Mouse (Mus musculus) midbrain, embryonic 13.5 days (tissue): Measurements from ENCODE around the gene Asf1b. TPM values are rescaled to one million over a fixed set of nuclear protein-coding genes. Genes with fewer than 3 reads are reported as not detected.
"Not testable (repeated sequence)": the region's sequence is repeated elsewhere in the genome, so short reads cannot be mapped to it uniquely, and the experiment has no call there.

ENCODE experiments used
- ATAC-seq: fragments of 200-750 bp; cut with Nextera tagmentation; 2 replicates; pipeline ENCODE4 v1.8.0; 2017; ENCODE audit warnings: mild to moderate bottlenecking, moderate TSS enrichment, moderate library complexity
- H3K27ac ChIP-seq: fragments of 300-500 bp; sonication (generic); 2 replicates; pipeline ENCODE4 v1.5.1; 2015; ENCODE audit warnings: inconsistent platforms, mild to moderate bottlenecking, moderate library complexity
- H3K27me3 ChIP-seq: fragments of 300-500 bp; sonication (generic); 2 replicates; pipeline ENCODE4 v1.6.1; 2015; ENCODE audit warnings: mild to moderate bottlenecking, inconsistent platforms
- H3K36me3 ChIP-seq: fragments of 300-500 bp; sonication (generic); 2 replicates; pipeline ENCODE4 v1.6.1; 2015; ENCODE audit warnings: mild to moderate bottlenecking, inconsistent platforms
- H3K4me1 ChIP-seq: fragments of 300-500 bp; sonication (generic); replicated peaks from 2 replicates; pipeline ENCODE4 v1.6.1; 2015; ENCODE audit warnings: inconsistent platforms
- H3K4me2 ChIP-seq: fragments of 300-500 bp; sonication (generic); replicated peaks from 2 replicates; pipeline ENCODE4 v1.6.1; 2015; ENCODE audit warnings: moderate library complexity, mild to moderate bottlenecking, inconsistent platforms
- H3K4me3 ChIP-seq: fragments of 300-500 bp; sonication (generic); replicated peaks from 2 replicates; pipeline ENCODE4 v1.5.1; 2015; ENCODE audit warnings: mild to moderate bottlenecking, inconsistent platforms
- H3K9ac ChIP-seq: fragments of 300-500 bp; sonication (generic); replicated peaks from 2 replicates; pipeline ENCODE4 v1.6.1; 2015; ENCODE audit warnings: mild to moderate bottlenecking, inconsistent platforms
- H3K9me3 ChIP-seq: fragments of 300-500 bp; sonication (generic); 2 replicates; pipeline ENCODE4 v1.6.1; 2016; ENCODE audit warnings: mild to moderate bottlenecking, inconsistent platforms
- WGBS: fragments of 180-500 bp; shearing (Covaris S2); methylation state at CpG from one replicate; pipeline ENCODE4 v1.1.7; 2015; 5-methylcytosine and 5-hydroxymethylcytosine counted together
- polyA plus RNA-seq: library from polyadenylated mRNA; unstranded; fragments of >200 nt; fragmentation: Nextera tagmentation; extraction: Ambion mirVana; gene quantifications from 2 replicates; pipeline ENCODE4 v1.2.1, GENCODE M21; 2015

Asf1b gene
- polyA plus RNA-seq, 1 experiment from 2014 or later = 25.0 TPM

GRCm38 (mm10) chr8:83998231-83999056, 43.1 kb downstream of the Asf1b start:
- no peaks in the 10 kb centered on the region for H3K9me3 ChIP-seq
- peaks cover 43% of the 10 kb centered on the region for H3K27me3 ChIP-seq
- H3K4me1 ChIP-seq = peaks cover 35% of the 10 kb centered on the region
- ATAC-seq = peak; percentile 24
- peak overlapping the region; percentile 88 for H3K27ac ChIP-seq
- H3K9ac ChIP-seq = peak overlapping the region; percentile 79
- peak overlapping the region; percentile 79 for H3K4me3 ChIP-seq
- WGBS = 1% methylated on average over 64 of the region's 92 CpGs
- peak overlapping the region; percentile 84 for H3K4me2 ChIP-seq
- peaks cover 32% of the 10 kb centered on the region for H3K36me3 ChIP-seq

GRCm38 (mm10) chr8:83999057-83999705, 43.9 kb downstream of the Asf1b start:
- 70% methylated on average over 16 of the region's 16 CpGs for WGBS
- peak overlapping the region; percentile 79 for H3K9ac ChIP-seq
- H3K4me1 ChIP-seq = peaks cover 40% of the 10 kb centered on the region
- 0 out of 2 replicates have a peak, but pooled peaks have one; percentile 2 for ATAC-seq
- H3K9me3 ChIP-seq = no peaks in the 10 kb centered on the region
- H3K36me3 ChIP-seq = peaks cover 26% of the 10 kb centered on the region
- peaks cover 43% of the 10 kb centered on the region for H3K27me3 ChIP-seq
- no peak overlapping the region for H3K27ac ChIP-seq
- H3K4me3 ChIP-seq = peak overlapping the region; percentile 79
- H3K4me2 ChIP-seq = peak overlapping the region; percentile 84

- Histone ChIP-seq H3K27ac (no peak overlapping the region), H3K9ac (no peak overlapping the region), H3K4me2 (peak overlapping the region; percentile 84), H3K4me3 (no peak overlapping the region), H3K27me3 (peaks cover 43% of the 10 kb centered on the region), H3K9me3 (no peaks in the 10 kb centered on the region), H3K4me1 (peaks cover 43% of the 10 kb centered on the region), H3K36me3 (peaks cover 20% of the 10 kb centered on the region)
- ATAC-seq = no peak
- 96% methylated on average over 2 of the region's 2 CpGs for WGBS
These were observed 44.5 kb downstream of the Asf1b start for GRCm38 (mm10) chr8:83999825-84000224.

GRCm38 (mm10) chr8:84001281-84002000, 46.1 kb downstream of the Asf1b start, which contains the start of gene 1700067K01Rik:
1700067K01Rik (plus strand) TSS chr8:84001502.
- Histone ChIP-seq H3K9me3 (no peaks in the 10 kb centered on the region), H3K36me3 (peaks cover 19% of the 10 kb centered on the region), H3K27me3 (peaks cover 43% of the 10 kb centered on the region), H3K4me3 (peak within 1 kb of the TSS; percentile 12; the same call in 1 of the 2 replicates), H3K4me1 (peaks cover 41% of the 10 kb centered on the region), H3K4me2 (peak within 1 kb of the TSS; percentile 37), H3K9ac (peak within 1 kb of the TSS; percentile 52; the same call in 1 of the 2 replicates), H3K27ac (no peak within 1 kb of the TSS)
- WGBS = 19% methylated on average over 58 of the region's 61 CpGs
- ATAC-seq = no peak

GRCm38 (mm10) chr8:84002957-84003611, 47.8 kb downstream of the Asf1b start:
- Histone ChIP-seq H3K9ac (no peak overlapping the region), H3K27ac (no peak overlapping the region), H3K36me3 (peaks cover 19% of the 10 kb centered on the region), H3K27me3 (peaks cover 43% of the 10 kb centered on the region), H3K4me3 (no peak overlapping the region), H3K9me3 (no peaks in the 10 kb centered on the region), H3K4me1 (peaks cover 38% of the 10 kb centered on the region), H3K4me2 (0 out of 2 replicates have a peak overlapping the region, but pooled peaks have one; percentile 88)
- ATAC-seq = no peak
- 56% methylated on average over 12 of the region's 12 CpGs for WGBS

GRCm38 (mm10) chr8:84003612-84004246, 48.4 kb downstream of the Asf1b start:
- Histone ChIP-seq H3K4me2 (peak overlapping the region; percentile 88), H3K27ac (no peak overlapping the region), H3K4me1 (peaks cover 36% of the 10 kb centered on the region), H3K9me3 (no peaks in the 10 kb centered on the region), H3K4me3 (peak overlapping the region; percentile 61), H3K36me3 (peaks cover 19% of the 10 kb centered on the region), H3K9ac (peak overlapping the region; percentile 75; the same call in 1 of the 2 replicates), H3K27me3 (peaks cover 43% of the 10 kb centered on the region)
- WGBS = 81% methylated on average over 6 of the region's 6 CpGs
- no peak for ATAC-seq

- Histone ChIP-seq H3K9me3 (no peaks in the 10 kb centered on the region), H3K9ac (peak overlapping the region; percentile 75), H3K36me3 (peaks cover 14% of the 10 kb centered on the region), H3K4me2 (peak overlapping the region; percentile 88), H3K27ac (peak overlapping the region; percentile 60), H3K27me3 (peaks cover 36% of the 10 kb centered on the region), H3K4me3 (peak overlapping the region; percentile 61), H3K4me1 (peaks cover 26% of the 10 kb centered on the region)
- peak; percentile 75 for ATAC-seq
- 1% methylated on average over 30 of the region's 30 CpGs for WGBS
These were observed 49.4 kb downstream of the Asf1b start for GRCm38 (mm10) chr8:84004533-84005201.

- H3K4me3 ChIP-seq, H3K27ac ChIP-seq, H3K4me2 ChIP-seq: not testable (repeated sequence)
These were observed 50.2 kb downstream of the Asf1b start for GRCm38 (mm10) chr8:84005502-84005901.

GRCm38 (mm10) chr8:84008362-84008761, 53.1 kb downstream of the Asf1b start:
- Histone ChIP-seq H3K36me3 (no peaks in the 10 kb centered on the region), H3K27ac (no peak overlapping the region), H3K4me2 (no peak overlapping the region), H3K27me3 (peaks cover 35% of the 10 kb centered on the region), H3K9me3 (no peaks in the 10 kb centered on the region), H3K4me1 (peaks cover 39% of the 10 kb centered on the region), H3K9ac (no peak overlapping the region), H3K4me3 (no peak overlapping the region)
- ATAC-seq = no peak
- 32% methylated on average over 7 of the region's 7 CpGs for WGBS

More at GRCm38 (mm10) chr8:84005502-84005901, 50.2 kb downstream of the Asf1b start:
- Histone ChIP-seq H3K27me3 (peaks cover 34% of the 10 kb centered on the region), H3K4me1 (peaks cover 25% of the 10 kb centered on the region)
- not testable (repeated sequence) for H3K9ac ChIP-seq, H3K36me3 ChIP-seq, H3K9me3 ChIP-seq, ATAC-seq
- WGBS = 93% methylated on average over 7 of the region's 7 CpGs

- no peaks in the 10 kb centered on the region for H3K36me3 ChIP-seq
- no peak overlapping the region for H3K4me2 ChIP-seq
- WGBS = 1% methylated on average over 11 of the region's 11 CpGs
- H3K9ac ChIP-seq = no peak overlapping the region
- no peak overlapping the region for H3K4me3 ChIP-seq
- no peaks in the 10 kb centered on the region for H3K9me3 ChIP-seq
- H3K27ac ChIP-seq = no peak overlapping the region
- peaks cover 45% of the 10 kb centered on the region for H3K27me3 ChIP-seq
- ATAC-seq = peak; percentile 32
- H3K4me1 ChIP-seq = peaks cover 31% of the 10 kb centered on the region
These were observed 54.6 kb downstream of the Asf1b start for GRCm38 (mm10) chr8:84009876-84010275.
